Mouse (Mus musculus): ENCODE measurements at regions not wholly inside any gene's neighbourhood (a gene's known extent, or its start where the extent isn't known, plus 50 kb on each side); places are given as distances from the start of the nearest gene placed in this dataset.

DNA sequence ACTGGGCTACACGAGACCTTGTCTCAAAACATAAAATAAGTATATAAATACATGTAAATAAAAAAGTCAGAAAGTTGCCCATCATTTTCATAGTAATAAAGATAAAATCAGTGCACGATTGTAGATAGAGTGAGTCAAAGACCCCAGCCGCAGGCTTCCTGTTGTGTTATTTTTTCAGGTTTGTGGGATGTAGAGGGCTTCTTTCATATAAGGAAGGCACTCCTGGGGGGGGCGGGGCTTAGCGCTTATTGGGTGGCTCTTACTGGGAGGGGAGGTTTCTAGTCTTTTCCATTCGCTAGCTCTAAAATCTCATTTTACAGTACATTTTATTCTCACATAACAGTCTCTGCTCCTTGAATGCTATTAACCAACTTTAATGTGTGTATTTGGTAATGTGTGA lies 198.8 kb upstream of the Cxcr4 start:
- no peak overlapping the region for H3K4me3 ChIP-seq (ENCODE audit: insufficient read depth, low read depth, low read length)
- peaks cover 4% of the 10 kb centered on the region for H3K4me1 ChIP-seq (ENCODE audit: control insufficient read depth, insufficient read depth, insufficient read length, low read length)

DNA sequence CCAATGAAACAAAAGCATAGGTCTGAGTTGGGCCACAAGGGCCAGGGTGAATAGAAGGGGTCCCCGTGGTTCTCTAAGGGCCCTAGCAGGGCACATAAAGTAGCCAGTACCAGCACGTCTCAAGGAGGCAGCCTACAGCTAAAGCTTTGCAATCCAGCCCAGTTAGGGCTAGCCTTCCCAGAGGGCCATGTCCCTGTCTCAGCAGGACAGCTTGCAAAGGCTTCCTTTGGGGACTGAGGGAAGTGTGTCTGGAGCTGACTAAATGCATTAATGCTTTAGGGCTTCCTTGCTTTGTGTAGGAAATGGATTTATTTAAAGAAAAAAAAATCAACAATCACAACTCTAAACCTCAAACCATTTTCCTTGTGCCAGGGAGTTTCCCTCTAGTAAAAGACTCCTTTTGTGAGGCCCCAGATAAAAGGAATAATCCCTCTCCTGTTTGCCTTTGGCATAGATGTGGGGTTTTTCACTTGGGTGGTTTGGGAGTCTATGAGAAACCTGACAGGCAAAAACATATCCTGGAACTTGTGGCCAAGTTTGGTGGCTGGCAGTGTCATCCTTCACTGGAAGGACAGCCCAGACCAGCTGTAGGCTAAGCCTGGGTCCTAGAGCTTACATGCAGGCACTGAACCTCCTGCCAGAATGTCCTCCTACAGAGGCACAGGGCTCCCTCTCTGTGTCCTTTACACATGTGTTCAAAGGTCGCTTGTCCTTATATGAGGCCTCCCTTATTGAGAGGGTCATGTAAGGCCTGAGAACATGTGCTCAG lies 197.7 kb upstream of the Cxcr4 start:
- no peak overlapping the region for H3K4me3 ChIP-seq (ENCODE audit: insufficient read depth, low read depth, low read length)
- H3K4me1 ChIP-seq (ENCODE audit: control insufficient read depth, insufficient read depth, insufficient read length, low read length): peaks cover 4% of the 10 kb centered on the region
- H3K27ac ChIP-seq (replicated peaks; ENCODE audit: low read depth, low read length): no peak overlapping the region

More for the DNA sequence above, 198.8 kb upstream of the Cxcr4 start:
- H3K27ac ChIP-seq (replicated peaks; ENCODE audit: low read depth, low read length): no peak overlapping the region

DNA sequence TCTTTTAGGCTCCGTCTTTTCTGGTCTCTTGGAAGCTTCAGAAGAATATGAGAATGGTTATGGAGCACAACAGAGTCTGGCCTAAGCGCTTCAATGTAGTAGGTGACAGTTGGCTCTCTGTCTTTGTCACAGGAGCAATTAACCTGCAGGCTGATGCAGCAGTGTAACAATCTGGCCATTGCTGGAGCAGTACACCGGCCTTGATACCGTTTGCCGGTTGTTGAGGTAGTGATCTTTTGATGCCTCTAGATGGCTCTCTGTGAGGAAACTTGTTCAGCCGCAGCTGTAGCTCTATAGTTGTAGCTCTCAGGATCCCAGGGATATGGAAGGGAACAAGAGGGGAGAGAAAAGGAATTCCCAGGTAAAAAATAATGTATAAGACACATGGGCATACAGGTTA lies 196.1 kb upstream of the Cxcr4 start:
- Histone ChIP-seq H3K4me1 (ENCODE audit: control insufficient read depth, insufficient read depth, insufficient read length, low read length) (peaks cover 4% of the 10 kb centered on the region), H3K4me3 (ENCODE audit: insufficient read depth, low read depth, low read length) (no peak overlapping the region), H3K27ac (replicated peaks; ENCODE audit: low read depth, low read length) (no peak overlapping the region)

DNA sequence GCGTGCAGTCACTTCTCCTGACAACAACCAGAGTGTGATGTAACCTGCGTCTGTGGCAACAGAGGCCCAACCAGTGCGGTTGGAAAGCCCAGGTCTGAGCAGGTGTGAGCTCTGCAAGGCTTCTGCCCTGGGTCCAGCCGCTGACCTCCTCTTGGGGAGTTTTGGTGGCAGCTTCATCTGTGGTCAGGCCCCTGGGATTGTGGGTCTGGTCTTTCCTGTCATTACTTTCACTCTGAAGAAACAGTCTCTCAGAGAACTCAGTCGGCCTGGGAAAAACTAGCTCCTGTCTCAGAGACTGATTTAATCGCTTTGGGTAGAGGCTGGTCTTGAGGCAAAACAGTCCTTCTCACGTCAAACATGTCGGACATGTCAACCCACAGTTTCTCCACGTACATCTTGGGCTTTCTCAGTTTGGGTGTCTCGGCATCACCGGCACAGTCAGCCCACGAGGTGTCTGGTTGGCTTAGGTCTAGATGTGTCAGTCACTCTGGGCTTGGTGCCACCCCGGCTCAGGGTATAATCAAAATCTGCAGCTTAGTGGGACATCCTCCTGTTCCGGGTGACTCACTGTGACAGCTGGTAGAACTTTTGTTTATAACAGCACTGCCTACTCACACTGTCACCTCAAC lies 195.0 kb upstream of the Cxcr4 start:
- H3K4me1 ChIP-seq (ENCODE audit: control insufficient read depth, insufficient read depth, insufficient read length, low read length): peaks cover 4% of the 10 kb centered on the region
- H3K27ac ChIP-seq (replicated peaks; ENCODE audit: low read depth, low read length): no peak overlapping the region
- no peak overlapping the region for H3K4me3 ChIP-seq (ENCODE audit: insufficient read depth, low read depth, low read length)

DNA sequence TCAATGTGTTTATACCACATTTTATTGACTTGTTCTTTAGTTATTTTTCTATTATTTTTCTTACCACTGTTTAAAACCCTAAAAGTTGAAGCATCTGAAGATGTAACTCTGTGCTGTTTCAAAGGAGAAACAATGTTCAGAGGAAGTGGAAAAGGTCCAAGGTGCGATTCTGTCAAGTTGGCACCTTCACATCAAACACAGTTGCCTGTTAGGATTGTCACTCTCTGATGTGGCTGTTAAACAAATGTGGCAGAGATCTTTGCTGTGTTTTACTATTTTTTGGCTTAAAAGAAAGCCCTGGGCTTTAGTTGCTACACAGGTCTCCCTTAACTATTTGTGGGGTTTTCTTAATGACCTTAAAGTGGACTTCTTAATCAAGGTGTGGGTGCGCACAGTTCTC lies 190.2 kb upstream of the Cxcr4 start:
- Histone ChIP-seq H3K4me3 (ENCODE audit: insufficient read depth, low read depth, low read length) (no peak overlapping the region), H3K27ac (replicated peaks; ENCODE audit: low read depth, low read length) (no peak overlapping the region), H3K4me1 (ENCODE audit: control insufficient read depth, insufficient read depth, insufficient read length, low read length) (peaks cover 4% of the 10 kb centered on the region)

DNA sequence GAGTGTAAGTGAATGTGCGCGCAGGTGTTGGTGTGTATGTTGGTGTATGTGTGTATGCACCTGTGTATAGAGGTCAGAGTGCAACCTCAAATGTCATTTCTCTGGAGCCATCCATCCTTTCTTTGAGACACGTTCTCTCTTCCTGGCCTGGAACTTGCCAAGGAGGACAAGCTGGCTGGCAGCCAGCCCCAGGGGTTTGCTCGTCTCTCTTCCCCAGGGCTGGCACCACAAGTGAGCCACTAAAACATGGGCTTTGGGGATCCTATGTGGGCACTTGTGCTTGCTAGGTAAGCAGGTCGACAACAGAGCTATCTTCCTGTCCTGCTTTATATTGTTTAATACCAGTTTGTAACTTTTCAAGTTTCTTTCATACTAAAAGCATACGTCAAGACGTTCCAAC lies 189.8 kb upstream of the Cxcr4 start:
- no peak overlapping the region for H3K4me3 ChIP-seq (ENCODE audit: insufficient read depth, low read depth, low read length)
- H3K27ac ChIP-seq (replicated peaks; ENCODE audit: low read depth, low read length): no peak overlapping the region
- peaks cover 1% of the 10 kb centered on the region for H3K4me1 ChIP-seq (ENCODE audit: control insufficient read depth, insufficient read depth, insufficient read length, low read length)

DNA sequence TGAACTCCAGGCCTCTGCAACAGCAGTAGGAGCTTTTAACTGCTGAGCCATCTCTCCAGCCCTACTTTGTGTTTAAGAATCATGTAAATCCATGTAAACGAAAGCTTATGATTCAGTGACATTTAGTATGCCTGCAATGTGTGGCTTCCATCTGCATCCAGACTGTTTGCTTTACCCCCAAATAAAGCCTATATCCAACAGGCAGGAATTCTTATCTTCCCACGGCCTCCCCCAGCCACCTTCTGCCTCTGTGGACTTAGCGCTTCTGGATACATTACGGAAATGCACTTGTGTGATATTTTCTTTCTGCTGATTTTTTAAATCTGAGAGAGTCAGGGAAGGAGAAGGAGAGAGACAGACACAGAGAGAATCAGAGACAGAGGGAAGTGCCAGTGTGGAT lies 189.2 kb upstream of the Cxcr4 start:
- Histone ChIP-seq H3K4me1 (ENCODE audit: control insufficient read depth, insufficient read depth, insufficient read length, low read length) (no peaks in the 10 kb centered on the region), H3K4me3 (ENCODE audit: insufficient read depth, low read depth, low read length) (no peak overlapping the region), H3K27ac (replicated peaks; ENCODE audit: low read depth, low read length) (no peak overlapping the region)

DNA sequence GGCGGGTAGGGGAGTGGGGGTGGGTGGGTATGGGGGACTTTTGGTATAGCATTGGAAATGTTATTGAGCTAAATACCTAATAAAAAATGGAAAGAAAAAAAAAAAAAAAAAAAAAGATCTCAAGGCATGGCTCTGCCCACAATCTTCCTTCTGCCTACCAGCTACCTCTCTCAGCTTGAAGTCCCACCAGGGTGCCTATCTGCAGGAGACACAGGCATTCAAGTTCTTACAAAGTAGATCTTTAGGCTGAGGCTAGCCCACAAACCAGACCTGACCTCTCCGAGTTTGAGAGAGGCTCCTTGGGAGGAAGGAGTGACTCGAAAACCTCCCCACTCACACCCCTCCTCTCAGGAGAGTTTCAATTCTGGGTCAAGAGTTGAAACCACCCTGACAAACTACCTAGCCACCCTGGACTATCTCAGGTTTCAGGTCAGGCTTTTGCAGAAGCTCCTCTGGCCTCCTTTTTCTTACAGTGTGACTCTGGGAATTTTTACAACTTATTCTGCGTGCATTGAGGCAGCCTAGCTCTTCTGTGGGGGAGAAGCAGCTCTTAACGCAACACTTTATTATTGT lies 187.6 kb upstream of the Cxcr4 start:
- Histone ChIP-seq H3K4me1 (ENCODE audit: control insufficient read depth, insufficient read depth, insufficient read length, low read length) (no peaks in the 10 kb centered on the region), H3K27ac (replicated peaks; ENCODE audit: low read depth, low read length) (no peak overlapping the region), H3K4me3 (ENCODE audit: insufficient read depth, low read depth, low read length) (no peak overlapping the region)

DNA sequence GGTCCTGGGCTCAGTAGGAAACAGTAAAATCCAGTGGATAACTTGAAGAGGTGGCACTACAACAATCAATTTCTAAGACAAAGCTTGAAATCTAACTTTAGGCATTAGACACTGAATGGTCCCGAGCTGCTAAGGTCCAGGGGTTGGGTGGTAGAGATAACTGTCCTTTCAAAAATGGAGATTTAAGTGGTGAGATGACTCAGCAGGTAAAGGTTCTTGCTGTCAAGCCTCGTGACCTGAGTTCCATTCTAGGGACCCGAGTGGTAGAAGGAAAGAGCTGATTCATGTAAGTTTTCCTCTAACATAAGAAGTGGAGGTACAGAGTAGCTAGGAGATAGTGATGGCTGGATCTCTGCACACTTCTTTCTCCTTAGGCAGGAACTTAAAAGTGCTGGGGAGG lies 180.3 kb upstream of the Cxcr4 start:
- no peak overlapping the region for H3K4me3 ChIP-seq (ENCODE audit: insufficient read depth, low read depth, low read length)
- no peaks in the 10 kb centered on the region for H3K4me1 ChIP-seq (ENCODE audit: control insufficient read depth, insufficient read depth, insufficient read length, low read length)
- no peak overlapping the region for H3K27ac ChIP-seq (replicated peaks; ENCODE audit: low read depth, low read length)

DNA sequence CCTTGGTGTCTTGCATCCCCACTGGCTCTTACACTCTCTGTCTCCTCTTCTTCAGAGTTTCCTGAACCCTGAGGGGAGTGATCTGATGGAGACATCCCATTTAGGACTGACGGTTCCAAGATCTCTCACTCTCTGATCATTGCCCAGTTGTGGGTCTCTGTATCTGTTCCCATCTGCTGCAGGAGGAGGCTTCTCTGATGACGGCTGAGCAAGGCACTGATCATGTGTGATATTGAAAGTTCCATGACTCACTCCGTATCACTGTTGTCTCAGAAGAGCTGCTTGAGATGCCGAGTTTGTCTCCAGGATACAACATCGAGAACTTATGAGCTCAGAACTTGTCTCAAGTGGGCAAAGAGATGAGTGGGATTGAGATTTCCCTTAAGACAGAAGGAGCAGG lies 178.7 kb upstream of the Cxcr4 start:
- H3K4me1 ChIP-seq (ENCODE audit: control insufficient read depth, insufficient read depth, insufficient read length, low read length): no peaks in the 10 kb centered on the region
- no peak overlapping the region for H3K4me3 ChIP-seq (ENCODE audit: insufficient read depth, low read depth, low read length)
- H3K27ac ChIP-seq (replicated peaks; ENCODE audit: low read depth, low read length): no peak overlapping the region

DNA sequence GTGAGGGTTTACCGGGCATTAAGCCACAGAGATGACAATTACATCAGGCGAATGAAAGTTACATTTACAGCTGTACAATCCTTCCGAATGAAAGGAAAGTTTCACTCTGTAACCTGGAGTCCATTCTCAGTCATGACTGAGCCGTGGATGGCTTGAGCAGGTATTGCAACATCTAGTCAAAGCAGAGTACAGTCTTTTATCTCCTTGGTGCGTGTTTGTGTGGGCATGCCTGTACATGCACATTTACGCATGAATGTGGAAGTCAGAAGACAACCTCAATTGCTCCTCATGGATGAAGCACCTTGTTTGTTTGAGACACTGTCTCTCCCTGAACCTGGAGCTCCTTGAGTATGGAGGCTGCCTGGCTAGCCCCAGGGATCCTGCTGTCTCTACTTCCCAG lies 175.9 kb upstream of the Cxcr4 start:
- Histone ChIP-seq H3K27ac (replicated peaks; ENCODE audit: low read depth, low read length) (no peak overlapping the region), H3K4me3 (ENCODE audit: insufficient read depth, low read depth, low read length) (no peak overlapping the region), H3K4me1 (ENCODE audit: control insufficient read depth, insufficient read depth, insufficient read length, low read length) (no peaks in the 10 kb centered on the region)

DNA sequence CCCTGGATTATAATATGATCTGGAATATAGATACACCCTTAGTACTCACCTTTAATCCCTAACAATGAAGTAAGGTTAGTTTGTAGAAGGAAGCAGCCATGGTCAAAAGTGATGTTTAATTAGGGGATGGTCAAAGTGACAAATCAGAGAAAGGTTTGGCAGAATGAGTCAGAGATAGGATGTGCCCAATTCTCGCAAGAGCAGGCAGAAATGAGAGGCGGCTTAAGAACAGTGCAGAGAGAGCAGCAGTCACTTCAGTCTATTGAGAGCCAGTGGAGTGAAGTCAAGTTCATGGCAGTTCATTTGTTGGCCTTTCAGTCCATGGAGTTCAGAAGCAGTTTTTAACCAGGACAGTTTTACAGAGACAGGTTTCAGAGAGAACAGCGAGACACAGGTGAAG lies 175.3 kb upstream of the Cxcr4 start:
- Histone ChIP-seq H3K4me3 (ENCODE audit: insufficient read depth, low read depth, low read length) (no peak overlapping the region), H3K27ac (replicated peaks; ENCODE audit: low read depth, low read length) (no peak overlapping the region), H3K4me1 (ENCODE audit: control insufficient read depth, insufficient read depth, insufficient read length, low read length) (no peaks in the 10 kb centered on the region)

DNA sequence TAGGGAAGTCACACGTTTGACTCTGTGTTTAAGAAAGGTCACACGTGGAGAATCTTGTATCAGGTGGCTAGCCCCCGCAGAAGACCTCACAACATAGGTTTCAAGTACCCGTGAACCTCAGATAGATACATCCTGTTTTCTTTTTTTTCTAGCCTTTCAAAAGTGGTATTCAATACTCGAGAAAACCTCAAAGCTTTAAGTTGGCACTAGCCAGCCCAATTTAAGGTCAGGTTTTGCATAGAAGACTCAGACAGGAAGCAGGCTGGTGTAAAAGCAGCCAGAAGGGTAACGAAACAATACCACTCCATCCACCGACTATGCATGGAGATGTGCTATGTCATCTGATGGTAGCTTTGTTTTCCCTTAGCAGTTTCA lies 174.8 kb upstream of the Cxcr4 start:
- H3K4me1 ChIP-seq (ENCODE audit: control insufficient read depth, insufficient read depth, insufficient read length, low read length): no peaks in the 10 kb centered on the region
- no peak overlapping the region for H3K27ac ChIP-seq (replicated peaks; ENCODE audit: low read depth, low read length)
- no peak overlapping the region for H3K4me3 ChIP-seq (ENCODE audit: insufficient read depth, low read depth, low read length)

DNA sequence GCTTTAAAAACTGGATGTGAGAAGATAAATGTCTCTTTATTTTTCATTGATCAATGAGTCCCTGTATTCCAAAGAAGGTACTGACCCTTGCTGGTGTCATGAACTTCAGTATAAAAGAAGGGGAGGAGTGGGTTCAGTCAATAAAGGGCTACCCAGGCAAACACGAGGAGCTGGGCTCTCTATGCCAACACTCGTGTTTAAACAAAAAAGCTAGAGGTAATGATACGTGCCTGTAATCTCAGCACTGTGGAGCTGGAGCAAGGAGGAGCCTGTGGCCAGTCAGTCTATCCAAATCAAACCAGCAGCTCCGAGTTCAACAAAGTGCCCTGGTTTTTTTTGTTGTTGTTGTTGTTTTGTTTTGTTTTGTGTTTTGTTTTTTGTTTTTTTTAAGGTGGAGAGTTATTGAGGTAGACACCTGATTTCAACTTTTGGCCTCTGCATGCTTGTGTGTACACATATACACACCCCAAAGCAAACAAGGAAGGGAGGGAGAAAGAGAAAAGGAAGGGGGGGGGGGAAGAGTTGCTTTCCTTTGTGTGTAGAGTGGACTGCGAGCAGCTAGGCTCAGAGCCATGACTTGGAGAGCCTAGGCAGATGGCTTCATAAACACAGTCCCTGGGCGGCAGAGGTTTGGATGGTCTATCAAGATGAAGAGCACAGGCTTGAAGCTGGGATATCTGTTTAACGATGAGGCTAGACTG lies 174.2 kb upstream of the Cxcr4 start:
- Histone ChIP-seq H3K4me3 (ENCODE audit: insufficient read depth, low read depth, low read length) (no peak overlapping the region), H3K4me1 (ENCODE audit: control insufficient read depth, insufficient read depth, insufficient read length, low read length) (no peaks in the 10 kb centered on the region)

DNA sequence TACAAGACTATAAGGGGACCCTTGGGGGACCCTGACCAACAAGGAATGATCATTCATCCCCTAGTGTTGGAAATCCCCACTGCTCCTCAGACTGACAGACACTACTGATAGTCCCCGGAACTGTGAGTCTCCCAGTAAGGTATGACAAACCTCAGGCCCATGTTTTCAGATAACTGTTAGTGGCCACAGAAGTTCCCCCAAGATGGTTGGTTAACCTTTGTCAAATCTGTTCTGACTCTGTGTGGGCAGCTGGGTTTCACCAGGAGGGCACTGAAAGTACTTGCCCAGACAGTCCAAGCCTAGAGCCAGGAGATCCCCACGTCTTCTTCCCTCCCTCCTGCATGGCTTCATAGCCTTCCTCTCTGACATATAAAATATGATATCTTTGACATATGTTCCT lies 173.5 kb upstream of the Cxcr4 start:
- Histone ChIP-seq H3K4me1 (ENCODE audit: control insufficient read depth, insufficient read depth, insufficient read length, low read length) (no peaks in the 10 kb centered on the region), H3K27ac (replicated peaks; ENCODE audit: low read depth, low read length) (no peak overlapping the region), H3K4me3 (ENCODE audit: insufficient read depth, low read depth, low read length) (no peak overlapping the region)

More for the DNA sequence above, 174.2 kb upstream of the Cxcr4 start:
- H3K27ac ChIP-seq (replicated peaks; ENCODE audit: low read depth, low read length): no peak overlapping the region

Data from brown adipose tissue, adult 24 weeks (tissue).